Comparison of ENCODE assay signal across 22 mouse cellular contexts in the genomic region with DNA sequence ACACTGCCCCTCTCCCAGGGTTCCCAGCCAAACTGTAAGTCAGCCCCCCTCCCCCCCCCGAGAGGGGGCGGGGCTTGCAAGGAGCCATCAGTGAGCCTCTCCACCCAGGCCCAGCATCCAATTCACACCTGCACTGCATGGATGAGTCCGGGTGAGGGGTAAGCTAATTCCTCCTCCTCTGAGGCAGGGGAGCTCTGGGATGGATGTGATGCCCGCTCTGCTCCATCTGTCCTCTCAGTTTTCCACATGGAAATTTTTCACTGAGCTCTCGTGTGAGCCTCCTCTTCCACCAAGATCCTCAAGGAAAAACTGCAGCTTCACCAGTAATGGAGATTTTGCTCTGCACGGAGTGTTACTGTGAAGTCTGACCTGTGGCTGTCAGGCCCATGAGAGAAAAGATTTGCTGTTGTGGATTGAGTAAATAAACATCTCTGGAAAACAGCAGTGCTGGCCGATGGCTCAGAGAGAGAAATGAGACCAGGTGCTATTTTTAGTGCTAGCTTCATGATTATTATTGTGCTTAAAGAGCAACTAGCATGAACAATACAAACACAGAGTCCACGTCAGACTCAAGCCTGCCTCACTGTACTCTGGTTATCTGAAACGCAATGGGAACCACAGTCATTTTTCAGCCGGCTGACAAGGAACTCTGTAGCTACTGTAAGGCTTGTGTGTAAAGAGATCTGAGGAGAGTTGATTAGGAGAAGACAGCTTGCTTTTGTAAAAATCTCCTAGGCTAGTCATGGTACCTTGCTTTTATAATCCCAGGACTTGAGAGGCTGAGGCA.
DNase-seq lines count a peak whose midpoint lies in the region; ATAC-seq and TF ChIP-seq lines count a peak whose summit lies in the region.
"Had no signal": no experiment of that assay in that cellular context is flagged by ENCODE, and none has a peak within 500 bp of the region (broad histone marks: within the 10 kb centered on the region; RNA-seq: fewer than 3 reads in every experiment).

No protein-coding gene starts in this region.

- H3K9me3 ChIP-seq in midbrain, postnatal 0 days (ENCODE audit: low read length) = no peaks in the 10 kb centered on the region
- no peaks in the 10 kb centered on the region for H3K9me3 ChIP-seq in midbrain, embryonic 10.5 days (replicated peaks)
- H3K9me3 ChIP-seq: liver, embryonic 12.5 days; lung, embryonic 15.5 days; midbrain, embryonic 12.5 days had no signal

- no peaks in the 10 kb centered on the region for H3K4me1 ChIP-seq in heart, adult 2 months (ENCODE audit: control insufficient read depth, insufficient read depth, low read length)
- no peaks in the 10 kb centered on the region for H3K4me1 ChIP-seq in midbrain, postnatal 0 days (ENCODE audit: insufficient read depth, low read length)
- H3K4me1 ChIP-seq in midbrain, embryonic 10.5 days = peaks cover 9% of the 10 kb centered on the region; the same call in 1 of the 2 replicates
- H3K4me1 ChIP-seq: liver, embryonic 12.5 days; lung, embryonic 15.5 days; midbrain, embryonic 12.5 days had no signal

- H3K4me2 ChIP-seq in midbrain, postnatal 0 days (ENCODE audit: low read depth, low read length, poor library complexity, severe bottlenecking) = no peak overlapping the region
- H3K4me2 ChIP-seq: heart, embryonic 11.5 days; liver, embryonic 12.5 days; lung, embryonic 15.5 days; midbrain, embryonic 12.5 days had no signal

- no peak overlapping the region for H3K4me3 ChIP-seq in heart, adult 2 months
- H3K4me3 ChIP-seq in midbrain, postnatal 0 days (ENCODE audit: low read depth, low read length) = no peak overlapping the region
- no peak overlapping the region for H3K4me3 ChIP-seq in midbrain, embryonic 10.5 days
- H3K4me3 ChIP-seq: liver, embryonic 12.5 days; lung, embryonic 15.5 days; midbrain, embryonic 12.5 days; myocyte had no signal

- no peak for ATAC-seq in midbrain, postnatal 0 days (ENCODE audit: low FRiP score)
- ATAC-seq: liver, embryonic 12.5 days had no signal

- no peaks in the 10 kb centered on the region for H3K36me3 ChIP-seq in heart, adult 2 months (ENCODE audit: control insufficient read depth, insufficient read depth, low read length)
- H3K36me3 ChIP-seq in midbrain, postnatal 0 days (ENCODE audit: insufficient read depth, low read length) = no peaks in the 10 kb centered on the region
- H3K36me3 ChIP-seq in midbrain, embryonic 10.5 days = no peaks in the 10 kb centered on the region
- H3K36me3 ChIP-seq: liver, embryonic 12.5 days; lung, embryonic 15.5 days; midbrain, embryonic 12.5 days had no signal

- 24% methylated on average over 10 of the region's 10 CpGs for WGBS in heart, adult 2 months
- whole genome bisulfite sequencing in midbrain, postnatal 0 days = 46% methylated on average over 10 of the region's 10 CpGs
- WGBS in midbrain, embryonic 10.5 days = 61% methylated on average over 10 of the region's 10 CpGs

- H3K27me3 ChIP-seq in heart, adult 2 months (ENCODE audit: control insufficient read depth, insufficient read depth, low read length) = no peaks in the 10 kb centered on the region
- no peaks in the 10 kb centered on the region for H3K27me3 ChIP-seq in midbrain, postnatal 0 days (ENCODE audit: insufficient read depth, low read length)
- no peaks in the 10 kb centered on the region for H3K27me3 ChIP-seq in midbrain, embryonic 10.5 days (ENCODE audit: low read depth, poor library complexity, severe bottlenecking)
- H3K27me3 ChIP-seq: liver, embryonic 12.5 days; lung, embryonic 15.5 days; midbrain, embryonic 12.5 days had no signal

- intact Hi-C loops in heart, adult 2 months (cut with DNase I) = no loop called here

- no peak for TF ChIP-seq EP300 in heart, adult 2 months (IDR thresholded peaks at IDR 0.05; ENCODE audit: insufficient read depth, low read depth, low read length)

- no peak overlapping the region for H3K9ac ChIP-seq in heart, adult 2 months (ENCODE audit: low read depth, low read length)
- no peak overlapping the region for H3K9ac ChIP-seq in midbrain, postnatal 0 days (replicated peaks; ENCODE audit: low read length, poor library complexity, severe bottlenecking)
- H3K9ac ChIP-seq: liver, embryonic 12.5 days; lung, embryonic 15.5 days; midbrain, embryonic 12.5 days had no signal

- TF ChIP-seq POLR2A in heart, adult 2 months (IDR thresholded peaks at IDR 0.05; ENCODE audit: insufficient read depth, low read depth, low read length) = no peak

- H3K79me2 ChIP-seq in heart, adult 2 months (replicated peaks; ENCODE audit: control insufficient read depth, insufficient read depth, low read length) = no peaks in the 10 kb centered on the region

- DNase-seq in heart, adult 11 months = peak; percentile 63
- DNase-seq in heart, adult 2 months = no peak
- peak; percentile 8 to 46 for DNase-seq in layer of hippocampus, adult 18-20 months (ENCODE audit: low spot score in 2 of 2)
- DNase-seq in layer of hippocampus, postnatal 25 days (ENCODE audit: extremely low spot score in 1 of 2, low spot score in 1 of 2) = no peak
- DNase-seq in midbrain, postnatal 0 days (ENCODE audit: low spot score) = no peak
- no peak for DNase-seq in midbrain, embryonic 10.5 days (ENCODE audit: low spot score)
- no peak for DNase-seq in ovary, postnatal 36 days (ENCODE audit: low spot score)
- DNase-seq: adrenal gland, adult 2 months; cerebellum, adult 11-12 months; cerebellum, postnatal 25 days; heart, postnatal 14 days; kidney, adult 18-20 months; kidney, postnatal 25 days; right cerebral cortex, postnatal 14 days; thymus, adult 18-20 months; thymus, postnatal 4 days had no signal

- H3K27ac ChIP-seq in heart, adult 2 months = no peak overlapping the region
- peak overlapping the region; percentile 32; the same call in 1 of the 2 replicates for H3K27ac ChIP-seq in midbrain, postnatal 0 days (ENCODE audit: low read depth, low read length)
- no peak overlapping the region for H3K27ac ChIP-seq in midbrain, embryonic 10.5 days (replicated peaks)
- H3K27ac ChIP-seq: liver, embryonic 12.5 days; lung, embryonic 15.5 days; macrophage; midbrain, embryonic 12.5 days had no signal

- no peak for TF ChIP-seq CTCF in heart, adult 2 months (IDR thresholded peaks at IDR 0.05)
- no peak for TF ChIP-seq CTCF in midbrain, postnatal 0 days (IDR thresholded peaks at IDR 0.05)

Comparison
In these comparisons a context has a peak if more than half of its experiments do, and no peak if none do; other contexts are left out.
1. DNase-seq: peak in heart, adult 11 months (single experiment) and layer of hippocampus, adult 18-20 months (2 of 2); none in heart, adult 2 months (0 of 2), layer of hippocampus, postnatal 25 days (0 of 2), midbrain, postnatal 0 days (single experiment), midbrain, embryonic 10.5 days (single experiment) and ovary, postnatal 36 days (single experiment).